In genomic region chr2:172550364-172551080, GRCm38 (mm10) we compare ENCODE assay signal across 8 mouse cellular contexts. TPM values are rescaled to one million over a fixed set of nuclear protein-coding genes. Genes with fewer than 3 reads are reported as not detected.
DNase-seq lines count a peak whose midpoint lies in the region; ATAC-seq and TF ChIP-seq lines count a peak whose summit lies in the region.

No protein-coding gene starts in this region.

- peak overlapping the region; percentile 81 for H3K4me2 ChIP-seq in embryonic facial prominence, embryonic 11.5 days (ENCODE audit: low read depth, low read length)
- peak overlapping the region; percentile 69 for H3K4me2 ChIP-seq in heart, embryonic 15.5 days
- H3K4me2 ChIP-seq in kidney, postnatal 0 days (ENCODE audit: low read length): peak overlapping the region; percentile 52

- ATAC-seq in embryonic facial prominence, embryonic 11.5 days (replicated peaks; ENCODE audit: insufficient number of reproducible peaks, low FRiP score, low TSS enrichment, low read depth): peak; percentile 35
- no peak for ATAC-seq in heart, embryonic 15.5 days (replicated peaks; ENCODE audit: insufficient number of reproducible peaks, insufficient read depth, low FRiP score, low read depth)
- ATAC-seq in kidney, postnatal 0 days (replicated peaks; ENCODE audit: low FRiP score, low read depth): peak; percentile 53

- DNase-seq in adrenal gland, adult (ENCODE audit: inconsistent age in 2 of 2, low spot score in 1 of 2): peak; percentile 58 to 85
- DNase-seq in embryonic facial prominence, embryonic 11.5 days (ENCODE audit: low spot score): peak; percentile 89
- DNase-seq in kidney, postnatal 0 days (ENCODE audit: low spot score): peak; percentile 61
- peak; percentile 46 for DNase-seq in lung, postnatal 36 days
- no peak for DNase-seq in MN1 (ENCODE audit: low spot score)

- WGBS in embryonic facial prominence, embryonic 11.5 days: under 1% methylated on average over 62 of the region's 62 CpGs
- 1% methylated on average over 62 of the region's 62 CpGs for WGBS in heart, embryonic 15.5 days
- under 1% methylated on average over 57 of the region's 62 CpGs for WGBS in kidney, postnatal 0 days
- WGBS in small intestine, adult 2 months: 3% methylated on average over 62 of the region's 62 CpGs

- peak overlapping the region; percentile 44 for H3K9ac ChIP-seq in ES-Bruce4 (ENCODE audit: low read depth, poor library complexity, severe bottlenecking)
- peak overlapping the region; percentile 57 for H3K9ac ChIP-seq in embryonic facial prominence, embryonic 11.5 days (replicated peaks; ENCODE audit: low read length)
- no peak overlapping the region for H3K9ac ChIP-seq in heart, embryonic 15.5 days
- H3K9ac ChIP-seq in kidney, postnatal 0 days (ENCODE audit: low read depth, low read length): no peak overlapping the region

- H3K9me3 ChIP-seq in ES-Bruce4 (replicated peaks; ENCODE audit: control insufficient read depth, insufficient read depth, low read length, poor library complexity, severe bottlenecking): no peaks in the 10 kb centered on the region
- H3K9me3 ChIP-seq in embryonic facial prominence, embryonic 11.5 days (replicated peaks; ENCODE audit: control insufficient read depth, low read length): no peaks in the 10 kb centered on the region
- H3K9me3 ChIP-seq in heart, embryonic 15.5 days (replicated peaks): no peaks in the 10 kb centered on the region
- no peaks in the 10 kb centered on the region for H3K9me3 ChIP-seq in kidney, postnatal 0 days (replicated peaks; ENCODE audit: low read length)

- peaks cover 5% of the 10 kb centered on the region; the same call in 1 of the 2 replicates for H3K27me3 ChIP-seq in ES-Bruce4 (ENCODE audit: control insufficient read depth, insufficient read depth, low read length, poor library complexity, severe bottlenecking)
- H3K27me3 ChIP-seq in embryonic facial prominence, embryonic 11.5 days (ENCODE audit: control insufficient read depth, insufficient read depth, low read length): peaks cover 66% of the 10 kb centered on the region
- H3K27me3 ChIP-seq in heart, embryonic 15.5 days: peaks cover 99% of the 10 kb centered on the region
- H3K27me3 ChIP-seq in kidney, postnatal 0 days (ENCODE audit: insufficient read depth, low read length): peaks cover 91% of the 10 kb centered on the region
- peaks cover 70% of the 10 kb centered on the region for H3K27me3 ChIP-seq in small intestine, adult 2 months (ENCODE audit: control insufficient read depth, insufficient read depth, low read length)

- H3K36me3 ChIP-seq in ES-Bruce4 (ENCODE audit: control insufficient read depth, insufficient read depth, low read length, poor library complexity, severe bottlenecking): peaks cover 39% of the 10 kb centered on the region
- H3K36me3 ChIP-seq in embryonic facial prominence, embryonic 11.5 days (replicated peaks; ENCODE audit: control insufficient read depth, insufficient read depth, low read depth, low read length): no peaks in the 10 kb centered on the region
- no peaks in the 10 kb centered on the region for H3K36me3 ChIP-seq in heart, embryonic 15.5 days
- H3K36me3 ChIP-seq in kidney, postnatal 0 days (ENCODE audit: insufficient read depth, low read length): no peaks in the 10 kb centered on the region
- no peaks in the 10 kb centered on the region for H3K36me3 ChIP-seq in small intestine, adult 2 months (ENCODE audit: control insufficient read depth, insufficient read depth, low read length)

- TF ChIP-seq EP300 in ES-Bruce4 (IDR thresholded peaks at IDR 0.05; ENCODE audit: insufficient read depth, low read depth, low read length): 0 out of 2 replicates have a peak, but pooled peaks have one; percentile 52

- no peak overlapping the region for H3K27ac ChIP-seq in ES-Bruce4 (ENCODE audit: insufficient read depth, low read length)
- H3K27ac ChIP-seq in embryonic facial prominence, embryonic 11.5 days (replicated peaks; ENCODE audit: low read depth, low read length): no peak overlapping the region
- H3K27ac ChIP-seq in heart, embryonic 15.5 days: no peak overlapping the region
- H3K27ac ChIP-seq in kidney, postnatal 0 days: no peak overlapping the region
- H3K27ac ChIP-seq in small intestine, adult 2 months (ENCODE audit: insufficient read depth, low read depth, low read length): no peak overlapping the region

- TF ChIP-seq CTCF in ES-Bruce4 (IDR thresholded peaks at IDR 0.05; ENCODE audit: low read depth, low read length): peak; percentile 90
- TF ChIP-seq CTCF in kidney, postnatal 0 days (IDR thresholded peaks at IDR 0.05; ENCODE audit: low read depth): peak; percentile 76
- peak; percentile 31; the same call in 1 of the 2 replicates for TF ChIP-seq CTCF in small intestine, adult 2 months (IDR thresholded peaks at IDR 0.05; ENCODE audit: extremely low read depth, insufficient read length, insufficient replicate concordance, low read depth, low read length)

- H3K4me1 ChIP-seq in ES-Bruce4 (ENCODE audit: control insufficient read depth, insufficient read depth, low read length): no peaks in the 10 kb centered on the region
- peaks cover 10% of the 10 kb centered on the region for H3K4me1 ChIP-seq in embryonic facial prominence, embryonic 11.5 days (ENCODE audit: control insufficient read depth, insufficient read depth, low read length)
- peaks cover 53% of the 10 kb centered on the region for H3K4me1 ChIP-seq in heart, embryonic 15.5 days (replicated peaks)
- H3K4me1 ChIP-seq in kidney, postnatal 0 days (replicated peaks; ENCODE audit: insufficient read depth, low read length): peaks cover 25% of the 10 kb centered on the region
- peaks cover 13% of the 10 kb centered on the region; the same call in 1 of the 2 replicates for H3K4me1 ChIP-seq in small intestine, adult 2 months (ENCODE audit: control insufficient read depth, insufficient read depth, insufficient read length, low read length)

- TF ChIP-seq POLR2A in ES-Bruce4 (IDR thresholded peaks at IDR 0.05; ENCODE audit: insufficient read depth, low read length): no peak
- no peak for TF ChIP-seq POLR2A in small intestine, adult 2 months (IDR thresholded peaks at IDR 0.05; ENCODE audit: low read depth, low read length)

- peak overlapping the region; percentile 75 for H3K4me3 ChIP-seq in ES-Bruce4 (ENCODE audit: low read depth, low read length)
- peak overlapping the region; percentile 36 for H3K4me3 ChIP-seq in embryonic facial prominence, embryonic 11.5 days (ENCODE audit: low read depth, low read length)
- H3K4me3 ChIP-seq in heart, embryonic 15.5 days: peak overlapping the region; percentile 42
- H3K4me3 ChIP-seq in kidney, postnatal 0 days (replicated peaks; ENCODE audit: low read depth, low read length): peak overlapping the region; percentile 10; the same call in 1 of the 2 replicates
- H3K4me3 ChIP-seq in small intestine, adult 2 months (ENCODE audit: low read depth, low read length): peak overlapping the region; percentile 16; the same call in 1 of the 2 replicates

RNA-seq across cellular contexts. Expression of gene Tfap2c, which starts 1.1 kb away (rescaled TPM):
- 107 TPM in 2 replicates for polyA plus RNA-seq in ES-Bruce4 (2011; ENCODE audit: insufficient read depth, insufficient read length, low read depth, missing spikeins)
- polyA plus RNA-seq in embryonic facial prominence, embryonic 11.5 days (2014; fragmentation: Nextera tagmentation; extraction: Ambion mirVana): 16.5 and 17.9 TPM in 2 replicates
- 0.13 and 0.57 TPM in 2 replicates for polyA plus RNA-seq in heart, embryonic 15.5 days (2015; fragmentation: Nextera tagmentation; extraction: Ambion mirVana)
- 0.22 and 0.53 TPM in 2 replicates for polyA plus RNA-seq in kidney, postnatal 0 days (2015; fragmentation: Nextera tagmentation; extraction: Ambion mirVana)
- not detected in 2 replicates for polyA plus RNA-seq in small intestine, adult 2 months (2012; rRNA removed)

Comparison
In these comparisons a context has a peak if more than half of its experiments do, and no peak if none do; other contexts are left out.
1. H3K4me3 ChIP-seq: peak in every context shown above with its lines; median percentile 75 in ES-Bruce4; 42 in heart, embryonic 15.5 days; 36 in embryonic facial prominence, embryonic 11.5 days; 16 in small intestine, adult 2 months; 10 in kidney, postnatal 0 days.
2. H3K9ac ChIP-seq: peak in ES-Bruce4 (single experiment) and embryonic facial prominence, embryonic 11.5 days (single experiment); none in heart, embryonic 15.5 days (single experiment) and kidney, postnatal 0 days (single experiment).
3. CTCF ChIP-seq: peak in every context shown above with its lines; median percentile 90 in ES-Bruce4; 76 in kidney, postnatal 0 days; 31 in small intestine, adult 2 months.
4. RNA of gene Tfap2c, which starts 1.1 kb away (polyA plus RNA-seq): 107 TPM in ES-Bruce4 and 16.5 to 17.9 TPM in embryonic facial prominence, embryonic 11.5 days; 0.22 to 0.53 TPM in kidney, postnatal 0 days, 0.13 to 0.57 TPM in heart, embryonic 15.5 days and not detected in small intestine, adult 2 months; every median in the first group is over 10 times any median in the second.
5. Peak in every context shown above with its lines, with median percentiles within 50 percentile points of each other: H3K4me2 ChIP-seq.